Mouse (Mus musculus) ES-E14 (cell line): ENCODE measurements around the gene Yeats2. TPM values are rescaled to one million over a fixed set of nuclear protein-coding genes. Genes with fewer than 3 reads are reported as not detected.
A peak's percentile ranks its signal among the peaks of the same experiment; 100 is the strongest.

Experiments
- DNase-seq: peaks from one replicate; pipeline ENCODE4 v3.0.0-alpha.2; 2013; ENCODE audit warnings: low read depth, low spot score
- H3K27ac ChIP-seq: 2 replicates; pipeline ENCODE4 v1.5.1; 2012; ENCODE audit warnings: low read depth, mild to moderate bottlenecking, low read length, moderate library complexity, mixed read lengths; ENCODE audit not compliant: poor library complexity, insufficient read depth, severe bottlenecking
- H3K36me3 ChIP-seq: 2 replicates; pipeline ENCODE4 v1.6.1; 2012; ENCODE audit warnings: mild to moderate bottlenecking, low read length, moderate library complexity, mixed read lengths; ENCODE audit not compliant: control insufficient read depth, poor library complexity, insufficient read depth, severe bottlenecking
- H3K4me1 ChIP-seq, 2 experiments: fragments of 150-350 bp in 1 of 2; sonication (generic) in 1 of 2; 2 replicates each; pipeline ENCODE4 v1.6.1; 2012; ENCODE audit warnings: low read length in 2 of 2, mild to moderate bottlenecking in 1 of 2, mixed read lengths in 1 of 2; ENCODE audit not compliant: control insufficient read depth in 2 of 2, insufficient read depth in 2 of 2, poor library complexity in 1 of 2
- H3K4me3 ChIP-seq, 2 experiments: fragments of 150-350 bp in 1 of 2; sonication (generic) in 1 of 2; 2 replicates each; pipeline ENCODE4 v1.5.1; 2012; ENCODE audit warnings: low read length in 2 of 2, low read depth in 1 of 2, mild to moderate bottlenecking in 1 of 2, mixed read lengths in 1 of 2; ENCODE audit not compliant: insufficient read depth in 1 of 2, poor library complexity in 1 of 2, severe bottlenecking in 1 of 2
- H3K9ac ChIP-seq: 2 replicates; pipeline ENCODE4 v1.6.1; 2012; ENCODE audit warnings: low read depth, mild to moderate bottlenecking, low read length, mixed read lengths; ENCODE audit not compliant: poor library complexity, insufficient read depth, severe bottlenecking
- H3K9me3 ChIP-seq: fragments of 150-350 bp; sonication (generic); 2 replicates; pipeline ENCODE4 v1.6.1; 2012; ENCODE audit warnings: low read depth, mild to moderate bottlenecking, low read length; ENCODE audit not compliant: control insufficient read depth, insufficient read depth
- CHD2 ChIP-seq: IDR thresholded peaks from 2 replicates; pipeline ENCODE4 v1.6.1; 2014; ENCODE audit warnings: mild to moderate bottlenecking, low read depth, low read length, inconsistent platforms
- HCFC1 ChIP-seq: IDR thresholded peaks from 2 replicates; pipeline ENCODE4 v1.6.1; 2012; ENCODE audit warnings: low read length, inconsistent platforms, borderline replicate concordance; ENCODE audit not compliant: insufficient read depth
- MAFK ChIP-seq: IDR thresholded peaks from 2 replicates; pipeline ENCODE4 v1.6.1; 2014; ENCODE audit warnings: mild to moderate bottlenecking, low read depth, low read length, inconsistent platforms; ENCODE audit not compliant: insufficient read depth
- ZC3H11A ChIP-seq: IDR thresholded peaks from 2 replicates; pipeline ENCODE4 v1.6.1; 2012; ENCODE audit warnings: low read depth, mild to moderate bottlenecking, inconsistent platforms, low read length, borderline replicate concordance
- ZNF384 ChIP-seq: IDR thresholded peaks from 2 replicates; pipeline ENCODE4 v1.6.1; 2012; ENCODE audit warnings: low read depth, low read length, inconsistent platforms
- in situ Hi-C, 2 experiments: fragments of 600-800 bp; cut with MboI; formaldehyde crosslinking; loops; one replicate each; pipeline ENCODE4 v1.15.1; 2025; ENCODE audit warnings: low sequenced_read_pairs in 2 of 2, inconsistent platforms in 1 of 2; ENCODE audit not compliant: unreplicated experiment in 2 of 2
- total RNA-seq: library from RNA; depleted of rRNA; stranded (reverse); fragments of 300-350 nt; gene quantifications from 2 replicates; pipeline ENCODE4 v1.2.3, GENCODE M21; 2012; rRNA removed

Gene Yeats2
- total RNA-seq, 1 experiment, result 52.1 TPM

DNA sequence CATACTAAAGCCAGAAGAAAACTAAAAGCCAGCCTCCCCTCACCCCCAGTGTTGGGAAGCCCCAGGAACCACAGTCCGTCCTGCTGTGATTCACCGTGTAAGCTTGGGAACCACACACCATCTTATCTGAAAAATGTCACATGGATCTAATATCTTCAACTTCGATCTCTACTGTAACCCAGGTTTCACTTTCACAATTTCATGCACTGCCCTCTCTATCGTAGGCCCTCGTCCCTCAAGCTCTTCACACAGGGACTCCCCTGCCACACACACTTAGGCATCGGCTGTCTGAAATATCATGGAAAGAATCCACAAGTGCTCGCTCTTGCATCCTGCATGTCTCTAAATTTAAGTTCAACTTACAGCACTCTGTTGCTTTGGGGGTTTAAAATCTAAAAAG, 124.2 kb downstream of the Yeats2 start:
- TF ChIP-seq ZC3H11A, result no peak
- TF ChIP-seq CHD2, result no peak
- TF ChIP-seq MAFK, result no peak
- TF ChIP-seq ZNF384, result no peak
- no peak for TF ChIP-seq HCFC1
- in situ Hi-C loops, result no loop called here
- H3K4me1 ChIP-seq, result no peaks in the 10 kb centered on the region
- H3K4me3 ChIP-seq, result no peak overlapping the region
- no peak for DNase-seq
- no peaks in the 10 kb centered on the region for H3K9me3 ChIP-seq
- no peak overlapping the region for H3K27ac ChIP-seq
- H3K9ac ChIP-seq, result no peak overlapping the region
- no peaks in the 10 kb centered on the region for H3K36me3 ChIP-seq

DNA sequence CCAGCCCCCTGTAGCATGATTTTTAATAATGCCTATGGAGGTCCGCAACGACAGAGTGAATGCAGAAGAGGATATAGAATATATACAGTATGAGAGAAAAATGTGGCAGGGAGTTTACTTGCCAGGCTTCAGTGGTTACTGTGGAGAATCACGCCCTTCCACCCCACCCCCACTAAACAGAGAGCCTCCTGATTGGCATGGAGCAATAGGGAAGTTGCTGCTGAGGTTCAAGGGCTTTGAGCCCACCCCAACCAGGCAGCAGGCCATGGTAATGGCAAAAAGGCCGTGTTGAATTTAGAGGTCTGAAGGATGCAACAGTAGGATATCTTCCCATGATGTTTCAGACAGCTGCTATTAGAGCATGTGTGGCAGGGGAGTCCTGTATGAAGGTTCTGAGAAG, 130.5 kb downstream of the Yeats2 start:
- H3K4me1 ChIP-seq, result no peaks in the 10 kb centered on the region
- H3K9ac ChIP-seq, result no peak overlapping the region
- in situ Hi-C loops, result no loop called here
- DNase-seq, result no peak
- no peak for TF ChIP-seq CHD2
- TF ChIP-seq ZC3H11A, result no peak
- TF ChIP-seq MAFK, result no peak
- TF ChIP-seq HCFC1, result no peak
- no peak for TF ChIP-seq ZNF384
- H3K36me3 ChIP-seq, result no peaks in the 10 kb centered on the region
- no peaks in the 10 kb centered on the region for H3K9me3 ChIP-seq
- no peak overlapping the region for H3K27ac ChIP-seq
- no peak overlapping the region for H3K4me3 ChIP-seq

DNA sequence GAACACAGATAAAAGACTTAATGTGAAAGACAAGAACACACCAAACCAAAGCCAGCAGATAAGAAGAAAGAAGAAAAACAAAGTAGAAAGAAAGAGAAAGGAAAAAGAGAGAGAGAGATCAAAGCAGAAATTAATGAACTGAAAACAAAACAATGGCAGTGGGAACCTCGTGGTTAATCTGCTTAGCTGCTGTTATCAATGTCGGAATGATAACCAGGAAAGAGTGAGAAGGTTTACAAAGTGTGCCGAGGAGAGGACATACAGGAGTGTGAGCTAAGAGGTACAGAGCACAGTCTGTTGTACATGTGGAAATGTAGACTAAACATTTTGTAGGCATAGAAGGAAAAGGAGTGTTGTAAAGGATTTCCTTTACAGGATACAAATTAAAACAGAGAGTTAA, 132.1 kb downstream of the Yeats2 start:
- H3K27ac ChIP-seq, result no peak overlapping the region
- no peaks in the 10 kb centered on the region for H3K36me3 ChIP-seq
- no peak overlapping the region for H3K9ac ChIP-seq
- in situ Hi-C loops, result no loop called here
- no peak overlapping the region for H3K4me3 ChIP-seq
- H3K9me3 ChIP-seq, result no peaks in the 10 kb centered on the region
- no peaks in the 10 kb centered on the region for H3K4me1 ChIP-seq
- no peak for TF ChIP-seq ZC3H11A
- no peak for TF ChIP-seq HCFC1
- no peak for TF ChIP-seq MAFK
- TF ChIP-seq CHD2, result no peak
- TF ChIP-seq ZNF384, result no peak
- no peak for DNase-seq

DNA sequence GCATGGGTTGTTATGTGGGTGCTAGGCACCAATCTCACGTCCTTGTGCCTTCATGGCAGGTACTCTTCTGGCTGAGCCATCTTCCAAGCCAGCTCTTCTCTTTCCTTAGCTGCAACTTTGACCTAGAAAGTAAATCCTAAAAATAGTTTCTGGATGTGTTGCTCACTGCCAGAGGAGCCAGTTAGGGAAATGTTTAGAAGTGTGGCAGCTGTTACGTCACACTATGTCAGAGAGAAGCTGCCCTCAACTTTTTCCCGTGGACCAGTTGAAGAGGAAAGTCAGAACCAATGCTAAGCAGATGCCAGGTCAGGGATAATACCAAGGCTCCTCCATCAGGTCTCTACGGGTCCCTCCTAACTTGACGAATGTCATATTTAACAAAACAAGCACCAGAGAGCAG, 138.5 kb downstream of the Yeats2 start:
- in situ Hi-C loops, result no loop called here
- H3K4me1 ChIP-seq, result no peaks in the 10 kb centered on the region
- no peak for DNase-seq
- no peak overlapping the region for H3K9ac ChIP-seq
- no peak overlapping the region for H3K27ac ChIP-seq
- no peak overlapping the region for H3K4me3 ChIP-seq
- TF ChIP-seq HCFC1 (no peak), ZC3H11A (no peak), MAFK (no peak), CHD2 (no peak), ZNF384 (no peak)
- no peaks in the 10 kb centered on the region for H3K9me3 ChIP-seq
- peaks cover 24% of the 10 kb centered on the region for H3K36me3 ChIP-seq

DNA sequence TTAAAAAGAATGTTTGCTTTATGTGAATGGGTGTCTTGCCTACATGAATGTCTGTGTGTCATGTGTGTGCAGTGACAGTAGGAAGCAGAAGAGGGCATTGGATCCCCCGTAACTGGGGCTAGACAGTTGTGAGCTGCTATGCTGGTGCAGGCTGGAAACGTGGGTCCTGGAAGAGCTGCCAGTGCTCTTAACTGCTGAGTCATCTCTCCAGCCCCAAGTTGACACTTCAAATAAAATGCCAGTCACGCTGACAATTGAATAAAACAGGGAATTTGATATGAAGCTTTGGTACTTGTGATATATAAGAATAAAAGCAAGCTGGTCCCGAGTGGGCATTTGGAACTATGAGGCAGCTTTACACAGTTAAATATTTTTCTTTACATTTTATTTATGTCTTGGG, 139.4 kb downstream of the Yeats2 start:
- in situ Hi-C loops, result no loop called here
- TF ChIP-seq MAFK (peak; percentile 64), ZC3H11A (no peak)
- no peak overlapping the region for H3K9ac ChIP-seq
- H3K4me1 ChIP-seq, result no peaks in the 10 kb centered on the region
- H3K36me3 ChIP-seq, result peaks cover 28% of the 10 kb centered on the region
- H3K9me3 ChIP-seq, result no peaks in the 10 kb centered on the region
- DNase-seq, result no peak
- H3K4me3 ChIP-seq, result no peak overlapping the region
- H3K27ac ChIP-seq, result no peak overlapping the region

Other genes starting within 250 kb of the Yeats2 start
- 0.32 and 1.6 TPM in 2 replicates for gene Klhl6, start 158.0 kb upstream of the Yeats2 start, total RNA-seq
- gene Klhl24, start 43.5 kb upstream of the Yeats2 start, total RNA-seq, result 21.9 and 32.2 TPM in 2 replicates
- 0.58 and 0.62 TPM in 2 replicates for gene Map6d1, start 100.3 kb downstream of the Yeats2 start, total RNA-seq
- 118 and 120 TPM in 2 replicates for gene Parl, start 161.3 kb downstream of the Yeats2 start, total RNA-seq
- 0.36 and 0.79 TPM in 2 replicates for gene Cyp2ab1, start 184.3 kb downstream of the Yeats2 start, total RNA-seq